Mouse (Mus musculus): ENCODE results near the gene Lrrk2. TPM values are rescaled to one million over a fixed set of nuclear protein-coding genes. Genes with fewer than 3 reads are reported as not detected.

Lrrk2 gene
- polyA plus RNA-seq (2017; shearing (Covaris generic)), result 7.6 TPM

GRCm38 (mm10) chr15:91672645-91673568, at the start of gene Lrrk2:
Lrrk2 (plus strand) TSS chr15:91673175.

GRCm38 (mm10) chr15:91837965-91838364, 165.0 kb downstream of the Lrrk2 start, which contains the start of gene Smgc:
Smgc (plus strand) TSS chr15:91838265.

Other genes with a start within 250 kb of the Lrrk2 start
- 0.61 TPM for gene Slc2a13, start 99.9 kb upstream of the Lrrk2 start, polyA plus RNA-seq (2017; shearing (Covaris generic))
- gene Smgc, start 165.1 kb downstream of the Lrrk2 start, polyA plus RNA-seq (2017; shearing (Covaris generic)), result not detected